Comparison of ENCODE assay signal across 8 mouse cellular contexts in the genomic region with DNA sequence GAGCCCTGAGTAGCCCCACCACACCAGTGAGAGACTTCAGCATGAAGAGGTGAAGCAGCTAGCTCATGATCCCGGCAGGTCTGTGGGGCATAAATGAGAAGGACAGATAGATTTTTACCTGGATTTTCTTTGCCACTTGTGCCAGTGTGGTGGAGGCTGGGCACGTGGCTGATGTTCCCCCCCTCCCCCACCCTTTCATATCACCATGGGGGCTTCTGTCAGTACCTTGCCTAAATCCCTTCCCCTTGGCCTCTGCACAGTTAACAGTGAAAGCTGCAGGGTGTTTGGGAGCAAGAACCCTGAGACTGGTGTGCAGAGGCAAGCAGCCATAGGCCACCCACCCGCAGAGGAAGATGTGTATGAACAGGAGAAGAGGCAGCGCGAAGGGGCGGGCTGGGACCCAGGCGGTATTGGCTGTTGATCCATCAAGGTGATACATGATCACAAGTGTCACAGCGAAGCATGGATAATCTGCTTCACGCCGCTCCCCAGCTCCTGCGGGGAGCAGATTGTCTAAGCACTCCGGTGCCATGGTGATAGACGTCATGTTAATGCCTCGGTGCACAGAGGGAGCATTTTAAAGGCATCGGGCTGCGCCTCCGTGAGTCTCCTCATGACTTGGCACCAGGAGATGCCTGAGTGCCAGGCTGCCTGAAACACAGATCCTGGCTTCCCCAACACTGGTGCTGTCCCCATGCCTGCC. TPM values are rescaled to one million over a fixed set of nuclear protein-coding genes. Genes with fewer than 3 reads are reported as not detected.
DNase-seq lines count a peak whose midpoint lies in the region; ATAC-seq and TF ChIP-seq lines count a peak whose summit lies in the region.

No protein-coding gene starts in this region.

- 61% methylated on average over 17 of the region's 17 CpGs for WGBS in spleen, adult 2 months
- 14% methylated on average over 17 of the region's 17 CpGs for WGBS in embryonic facial prominence, embryonic 10.5 days
- 5% methylated on average over 17 of the region's 17 CpGs for WGBS in hindbrain, postnatal 0 days
- 73% methylated on average over 17 of the region's 17 CpGs for WGBS in macrophage (ENCODE audit: missing documents)

- no peak for TF ChIP-seq CTCF in spleen, adult 2 months (IDR thresholded peaks at IDR 0.05; ENCODE audit: extremely low read depth, insufficient read depth, insufficient read length, insufficient replicate concordance)
- no peak for TF ChIP-seq CTCF in hindbrain, postnatal 0 days (IDR thresholded peaks at IDR 0.05; ENCODE audit: low read depth)

- no peak for TF ChIP-seq POLR2A in spleen, adult 2 months (IDR thresholded peaks at IDR 0.05; ENCODE audit: low read depth, low read length)

- no peak overlapping the region; the same call in 1 of the 2 replicates for H3K4me3 ChIP-seq in spleen, adult 2 months (ENCODE audit: extremely low read depth, insufficient read depth, insufficient read length)
- peak overlapping the region; percentile 14; the same call in 1 of the 2 replicates for H3K4me3 ChIP-seq in embryonic facial prominence, embryonic 10.5 days
- H3K4me3 ChIP-seq in hindbrain, postnatal 0 days (ENCODE audit: low read length), result no peak overlapping the region
- H3K4me3 ChIP-seq in macrophage (ENCODE audit: inconsistent target), result peak overlapping the region; percentile 85

- no peak for DNase-seq in spleen, adult 2 months (ENCODE audit: low read depth in 1 of 2, low spot score in 2 of 2)
- no peak for DNase-seq in spleen, postnatal 36 days (ENCODE audit: low spot score in 2 of 2)
- no peak for DNase-seq in embryonic facial prominence, embryonic 10.5 days (ENCODE audit: low spot score)
- peak; percentile 85 for DNase-seq in hindbrain, postnatal 0 days (ENCODE audit: low spot score)
- DNase-seq in telencephalon, adult 2 months (ENCODE audit: low read depth, low spot score), result peak; percentile 76
- DNase-seq in ovary, postnatal 14 days (ENCODE audit: low spot score), result no peak
- no peak for DNase-seq in adrenal gland, postnatal 36 days

- H3K9me3 ChIP-seq in embryonic facial prominence, embryonic 10.5 days, result no peaks in the 10 kb centered on the region
- H3K9me3 ChIP-seq in hindbrain, postnatal 0 days (ENCODE audit: low read length), result no peaks in the 10 kb centered on the region

- H3K27ac ChIP-seq in spleen, adult 2 months (ENCODE audit: insufficient read depth, low read length), result peak overlapping the region; percentile 42
- 0 out of 2 replicates have a peak overlapping the region, but pooled peaks have one; percentile 30 for H3K27ac ChIP-seq in embryonic facial prominence, embryonic 10.5 days (replicated peaks)
- H3K27ac ChIP-seq in hindbrain, postnatal 0 days, result peak overlapping the region; percentile 48; the same call in 1 of the 2 replicates
- H3K27ac ChIP-seq in macrophage, result peak overlapping the region; percentile 95

- peaks cover 40% of the 10 kb centered on the region; the same call in 1 of the 2 replicates for H3K4me1 ChIP-seq in spleen, adult 2 months (ENCODE audit: control insufficient read depth, insufficient read depth, insufficient read length)
- peaks cover 59% of the 10 kb centered on the region for H3K4me1 ChIP-seq in embryonic facial prominence, embryonic 10.5 days
- H3K4me1 ChIP-seq in hindbrain, postnatal 0 days (ENCODE audit: insufficient read depth, low read length), result peaks cover 27% of the 10 kb centered on the region

- peak; percentile 67 for ATAC-seq in hindbrain, postnatal 0 days

- H3K9ac ChIP-seq in hindbrain, postnatal 0 days (replicated peaks; ENCODE audit: low read length), result no peak overlapping the region

- H3K27me3 ChIP-seq in spleen, adult 2 months (ENCODE audit: control insufficient read depth, insufficient read depth, low read length), result no peaks in the 10 kb centered on the region
- H3K27me3 ChIP-seq in embryonic facial prominence, embryonic 10.5 days (replicated peaks; ENCODE audit: low read depth, poor library complexity, severe bottlenecking), result peaks cover 73% of the 10 kb centered on the region
- H3K27me3 ChIP-seq in hindbrain, postnatal 0 days (ENCODE audit: insufficient read depth, low read length), result no peaks in the 10 kb centered on the region

- peak overlapping the region; percentile 38 for H3K4me2 ChIP-seq in hindbrain, postnatal 0 days (ENCODE audit: low read depth, low read length)

- peaks cover 63% of the 10 kb centered on the region for H3K79me2 ChIP-seq in macrophage (ENCODE audit: inconsistent target)

- H3K36me3 ChIP-seq in spleen, adult 2 months (ENCODE audit: control insufficient read depth, insufficient read depth, low read length), result no peaks in the 10 kb centered on the region
- no peaks in the 10 kb centered on the region for H3K36me3 ChIP-seq in embryonic facial prominence, embryonic 10.5 days (replicated peaks)
- no peaks in the 10 kb centered on the region for H3K36me3 ChIP-seq in hindbrain, postnatal 0 days (ENCODE audit: insufficient read depth, low read length)
- H3K36me3 ChIP-seq in macrophage (ENCODE audit: inconsistent target), result no peaks in the 10 kb centered on the region

RNA-seq across cellular contexts. Expression of gene Nfam1, which starts 1.3 kb away (rescaled TPM):
- 30.7 and 31.0 TPM in 2 replicates for polyA plus RNA-seq in spleen, adult 2 months (2012; rRNA removed)
- 2.4 and 2.6 TPM in 2 replicates for polyA plus RNA-seq in embryonic facial prominence, embryonic 10.5 days (2016; fragmentation: Nextera tagmentation; extraction: Ambion mirVana)
- 1.7 and 3.3 TPM in 2 replicates for total RNA-seq in hindbrain, postnatal 0 days (2014; rRNA removed)
- 1.7 and 1.8 TPM in 2 replicates for polyA plus RNA-seq in hindbrain, postnatal 0 days (2015; fragmentation: Nextera tagmentation; extraction: Ambion mirVana)
- 10 to 100 TPM in 20 of 26 experiments, 1 to 10 TPM in 6; 4.5 to 70.6 (median 39.8) TPM for total RNA-seq in macrophage (2018; cell fraction: chromatin; rRNA removed)
- 10 to 100 TPM; 33.2 to 95.9 (median 60.8) TPM for total RNA-seq in macrophage (2018; cell fraction: cytosol; rRNA removed)
- 100 to 1,000 TPM in 2 of 26 experiments, 10 to 100 TPM in 24; 11.9 to 109 (median 63.4) TPM for total RNA-seq in macrophage (2018; cell fraction: nucleus; rRNA removed)
- 46.2 to 91.4 TPM (median 57.7 TPM) in 3 replicates for polyA plus RNA-seq in macrophage (2018)
- 1 to 10 TPM; 2.2 to 3.3 TPM for total RNA-seq in adrenal gland, postnatal 36 days (2021)

RNA-seq across cellular contexts. Expression of gene Tcf20, which starts 46.8 kb away (rescaled TPM):
- polyA plus RNA-seq in spleen, adult 2 months (2012; rRNA removed), result 21.4 and 27.0 TPM in 2 replicates
- polyA plus RNA-seq in embryonic facial prominence, embryonic 10.5 days (2016; fragmentation: Nextera tagmentation; extraction: Ambion mirVana), result 8.4 and 8.5 TPM in 2 replicates
- total RNA-seq in hindbrain, postnatal 0 days (2014; rRNA removed), result 89.2 and 98.3 TPM in 2 replicates
- 8.6 and 8.8 TPM in 2 replicates for polyA plus RNA-seq in hindbrain, postnatal 0 days (2015; fragmentation: Nextera tagmentation; extraction: Ambion mirVana)
- total RNA-seq in macrophage (2018; cell fraction: chromatin; rRNA removed), result 100 to 1,000 TPM in 2 of 26 experiments, 10 to 100 TPM in 24; 35.9 to 104 (median 78.9) TPM
- total RNA-seq in macrophage (2018; cell fraction: cytosol; rRNA removed), result 10 to 100 TPM; 31.5 to 71.3 (median 44.8) TPM
- total RNA-seq in macrophage (2018; cell fraction: nucleus; rRNA removed), result 10 to 100 TPM; 33.8 to 91.9 (median 57.5) TPM
- polyA plus RNA-seq in macrophage (2018), result 14.9 to 18.5 TPM (median 15.9 TPM) in 3 replicates
- total RNA-seq in adrenal gland, postnatal 36 days (2021), result 100 to 1,000 TPM in 1 of 2 experiments, 10 to 100 TPM in 1; 94.4 to 104 TPM

RNA-seq across cellular contexts. Expression of gene Serhl, which starts 54.9 kb away (rescaled TPM):
- polyA plus RNA-seq in spleen, adult 2 months (2012; rRNA removed), result 31.4 and 37.1 TPM in 2 replicates
- polyA plus RNA-seq in embryonic facial prominence, embryonic 10.5 days (2016; fragmentation: Nextera tagmentation; extraction: Ambion mirVana), result 49.0 and 50.5 TPM in 2 replicates
- total RNA-seq in hindbrain, postnatal 0 days (2014; rRNA removed), result 12.6 and 12.9 TPM in 2 replicates
- polyA plus RNA-seq in hindbrain, postnatal 0 days (2015; fragmentation: Nextera tagmentation; extraction: Ambion mirVana), result 37.4 and 38.5 TPM in 2 replicates
- total RNA-seq in macrophage (2018; cell fraction: chromatin; rRNA removed), result 100 to 1,000 TPM in 13 of 26 experiments, 10 to 100 TPM in 13; 49.6 to 141 (median 99.2) TPM
- 10 to 100 TPM; 19.4 to 31.5 (median 24.0) TPM for total RNA-seq in macrophage (2018; cell fraction: cytosol; rRNA removed)
- 10 to 100 TPM; 25.0 to 74.6 (median 52.3) TPM for total RNA-seq in macrophage (2018; cell fraction: nucleus; rRNA removed)
- polyA plus RNA-seq in macrophage (2018), result 16.2 to 29.9 TPM (median 28.5 TPM) in 3 replicates
- 10 to 100 TPM; 42.6 to 59.9 TPM for total RNA-seq in adrenal gland, postnatal 36 days (2021)

Comparison
In these comparisons a context has a peak if more than half of its experiments do, and no peak if none do; other contexts are left out.
1. DNase-seq: peak in hindbrain, postnatal 0 days (single experiment) and telencephalon, adult 2 months (single experiment); none in spleen, adult 2 months (0 of 2), spleen, postnatal 36 days (0 of 2), embryonic facial prominence, embryonic 10.5 days (single experiment), ovary, postnatal 14 days (single experiment) and adrenal gland, postnatal 36 days (0 of 2).
2. H3K27ac ChIP-seq: peak in every context shown above with its lines; median percentile 95 in macrophage; 48 in hindbrain, postnatal 0 days; 42 in spleen, adult 2 months; 30 in embryonic facial prominence, embryonic 10.5 days.
3. H3K4me3 ChIP-seq: peak in embryonic facial prominence, embryonic 10.5 days (single experiment) and macrophage (single experiment); none in spleen, adult 2 months (single experiment) and hindbrain, postnatal 0 days (single experiment).